Mouse (Mus musculus) megakaryocyte, embryonic 14.5 days (primary cell): ENCODE data around the gene C130050O18Rik.

ENCODE experiments used
- FLI1 ChIP-seq: IDR thresholded peaks from 2 replicates; pipeline ENCODE4 v1.6.1; 2012; ENCODE audit warnings: low read length, inconsistent platforms, mixed read lengths
- GATA1 ChIP-seq: IDR thresholded peaks from 3 replicates; pipeline ENCODE4 v1.6.1; 2012; ENCODE audit warnings: mixed read lengths, low read length, inconsistent platforms, borderline replicate concordance

GRCm38 (mm10) chr5:139432333-139432732 lies 27.3 kb downstream of the C130050O18Rik start:
- TF ChIP-seq GATA1 (no peak), FLI1 (no peak)
